Mouse (Mus musculus) midbrain, embryonic 11.5 days (tissue): ENCODE measurements around the gene Pygm. TPM values are rescaled to one million over a fixed set of nuclear protein-coding genes. Genes with fewer than 3 reads are reported as not detected.

Experiments
- ATAC-seq: fragments of 200-750 bp; cut with Nextera tagmentation; 2 replicates; pipeline ENCODE4 v1.8.0; 2017; ENCODE audit warnings: moderate TSS enrichment, moderate library complexity; ENCODE audit not compliant: low FRiP score
- DNase-seq: peaks from one replicate; pipeline ENCODE4 v3.0.0; 2015; ENCODE audit warnings: low spot score; ENCODE audit errors: missing footprints
- H3K27ac ChIP-seq: fragments of 300-500 bp; sonication (generic); 2 replicates; pipeline ENCODE4 v1.5.1; 2014; ENCODE audit warnings: low read depth, low read length
- H3K27me3 ChIP-seq: fragments of 300-500 bp; sonication (generic); 2 replicates; pipeline ENCODE4 v1.6.1; 2014; ENCODE audit warnings: mild to moderate bottlenecking, low read length, moderate library complexity, mixed read lengths; ENCODE audit not compliant: control insufficient read depth, insufficient read depth
- H3K36me3 ChIP-seq: fragments of 300-500 bp; sonication (generic); 2 replicates; pipeline ENCODE4 v1.6.1; 2014; ENCODE audit warnings: mild to moderate bottlenecking, low read length, moderate library complexity, mixed read lengths; ENCODE audit not compliant: control insufficient read depth, insufficient read depth
- H3K4me1 ChIP-seq: fragments of 300-500 bp; sonication (generic); 2 replicates; pipeline ENCODE4 v1.6.1; 2014; ENCODE audit warnings: low read length; ENCODE audit not compliant: control insufficient read depth, insufficient read depth
- H3K4me2 ChIP-seq: fragments of 300-500 bp; sonication (generic); 2 replicates; pipeline ENCODE4 v1.6.1; 2014; ENCODE audit warnings: mild to moderate bottlenecking, moderate library complexity
- H3K4me3 ChIP-seq: fragments of 300-500 bp; sonication (generic); 2 replicates; pipeline ENCODE4 v1.5.1; 2014; ENCODE audit warnings: low read depth, low read length
- H3K9ac ChIP-seq: fragments of 300-500 bp; sonication (generic); 2 replicates; pipeline ENCODE4 v1.6.1; 2014; ENCODE audit warnings: low read length
- H3K9me3 ChIP-seq: fragments of 300-500 bp; sonication (generic); 2 replicates; pipeline ENCODE4 v1.6.1; 2016; ENCODE audit warnings: low read length; ENCODE audit not compliant: control insufficient read depth
- WGBS: fragments of 180-500 bp; shearing (Covaris S2); extraction: QIAGEN DNeasy Blood & Tissue Kit; methylation state at CpG from one replicate; pipeline ENCODE4 v1.1.7; 2014; 5-methylcytosine and 5-hydroxymethylcytosine counted together
- polyA plus RNA-seq: library from polyadenylated mRNA; unstranded; fragments of >200 nt; fragmentation: Nextera tagmentation; extraction: Ambion mirVana; gene quantifications from 2 replicates; pipeline ENCODE4 v1.2.1, GENCODE M21; 2014

The Pygm gene
- polyA plus RNA-seq, 1 experiment from 2014 or later: 0.81 TPM

DNA sequence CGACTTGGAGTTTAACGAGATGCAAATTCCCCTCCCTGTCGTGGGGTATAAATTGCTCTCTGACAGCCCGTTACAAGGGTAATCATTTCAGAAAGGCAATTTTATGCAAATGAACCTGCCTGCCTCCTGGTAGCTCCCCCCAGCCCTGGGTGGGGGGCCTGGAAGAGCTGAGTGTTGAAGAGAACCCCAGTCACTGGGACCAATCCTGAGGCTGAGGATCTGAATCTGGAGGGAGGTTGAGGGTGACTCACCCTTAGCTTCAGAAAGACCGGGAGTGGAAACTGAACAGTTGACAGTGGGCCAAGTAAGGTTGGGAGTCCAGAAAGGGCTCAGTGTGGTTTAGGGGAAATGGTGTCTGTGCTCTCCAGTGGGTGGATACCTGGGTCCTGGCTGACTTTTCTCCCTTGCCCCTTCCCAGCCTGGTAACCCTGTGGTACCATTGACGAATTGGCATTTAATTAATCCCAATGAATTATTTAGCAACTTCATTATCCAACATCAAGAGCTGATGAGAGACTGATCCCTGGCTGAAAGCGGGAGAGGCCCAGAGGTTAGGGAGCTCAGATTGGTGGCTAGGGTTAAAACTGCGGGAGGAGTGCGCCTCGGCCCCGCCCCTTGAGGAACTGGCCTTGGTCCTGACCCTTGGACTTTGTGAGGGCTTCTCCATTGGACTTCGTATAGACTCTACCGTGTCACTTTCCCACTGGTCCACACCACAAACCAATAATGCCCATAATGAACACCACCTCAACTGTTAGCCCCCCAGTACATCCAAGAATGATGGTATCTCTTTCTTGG, 42.7 kb downstream of the Pygm start:
- DNase-seq: peak; percentile 95
- peaks cover 49% of the 10 kb centered on the region for H3K27me3 ChIP-seq
- WGBS: 21% methylated on average over 13 of the region's 13 CpGs

DNA sequence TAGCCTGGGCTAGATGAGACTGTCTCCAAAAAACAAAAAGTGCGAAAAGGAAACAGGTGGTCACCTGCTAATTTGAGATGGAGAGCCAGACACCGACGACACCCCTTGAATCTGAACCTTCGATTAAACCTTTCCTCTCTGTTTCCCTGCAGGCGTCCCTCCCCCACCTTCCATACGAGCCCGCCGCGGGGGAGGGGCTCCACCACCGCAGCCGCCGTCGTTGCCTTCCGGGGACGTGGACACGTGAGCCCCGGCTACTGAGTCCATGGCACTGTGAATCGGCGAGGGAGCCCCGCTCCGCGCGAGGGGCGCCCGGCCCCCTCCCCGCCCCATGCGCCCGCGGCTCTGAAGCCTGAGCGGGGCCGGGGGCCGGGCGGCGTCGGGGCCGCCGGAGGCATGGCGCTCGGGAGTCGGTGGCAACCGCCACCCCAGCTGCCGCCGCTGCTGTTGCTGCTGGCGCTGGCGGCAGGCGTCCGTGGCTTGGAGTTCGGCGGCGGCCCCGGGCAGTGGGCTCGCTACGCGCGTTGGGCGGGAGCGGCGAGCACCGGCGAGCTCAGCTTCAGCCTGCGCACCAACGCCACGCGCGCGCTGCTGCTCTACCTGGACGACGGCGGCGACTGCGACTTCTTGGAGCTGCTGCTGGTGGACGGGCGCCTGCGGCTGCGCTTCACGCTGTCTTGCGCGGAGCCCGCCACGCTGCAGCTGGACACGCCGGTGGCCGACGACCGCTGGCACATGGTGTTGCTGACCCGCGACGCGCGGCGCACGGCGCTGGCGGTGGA, 43.6 kb downstream of the Pygm start:
- 2% methylated on average over 88 of the region's 94 CpGs for WGBS
- peaks cover 49% of the 10 kb centered on the region for H3K27me3 ChIP-seq
- DNase-seq (peak; percentile 90), ATAC-seq (peak; percentile 17; the same call in 1 of the 2 replicates)
- H3K4me1 ChIP-seq: peaks cover 22% of the 10 kb centered on the region
- peak overlapping the region; percentile 56 for H3K4me2 ChIP-seq
- peak overlapping the region; percentile 31 for H3K4me3 ChIP-seq
- H3K9me3 ChIP-seq: no peaks in the 10 kb centered on the region
- H3K9ac ChIP-seq: peak overlapping the region; percentile 30; the same call in 1 of the 2 replicates
- no peak overlapping the region for H3K27ac ChIP-seq
- H3K36me3 ChIP-seq: no peaks in the 10 kb centered on the region

More for the DNA sequence above, 42.7 kb downstream of the Pygm start:
- no peak overlapping the region for H3K4me2 ChIP-seq
- peaks cover 22% of the 10 kb centered on the region for H3K4me1 ChIP-seq
- ATAC-seq: no peak
- H3K9me3 ChIP-seq: no peaks in the 10 kb centered on the region
- H3K9ac ChIP-seq: no peak overlapping the region
- no peak overlapping the region for H3K4me3 ChIP-seq
- no peak overlapping the region for H3K27ac ChIP-seq
- no peaks in the 10 kb centered on the region for H3K36me3 ChIP-seq

DNA sequence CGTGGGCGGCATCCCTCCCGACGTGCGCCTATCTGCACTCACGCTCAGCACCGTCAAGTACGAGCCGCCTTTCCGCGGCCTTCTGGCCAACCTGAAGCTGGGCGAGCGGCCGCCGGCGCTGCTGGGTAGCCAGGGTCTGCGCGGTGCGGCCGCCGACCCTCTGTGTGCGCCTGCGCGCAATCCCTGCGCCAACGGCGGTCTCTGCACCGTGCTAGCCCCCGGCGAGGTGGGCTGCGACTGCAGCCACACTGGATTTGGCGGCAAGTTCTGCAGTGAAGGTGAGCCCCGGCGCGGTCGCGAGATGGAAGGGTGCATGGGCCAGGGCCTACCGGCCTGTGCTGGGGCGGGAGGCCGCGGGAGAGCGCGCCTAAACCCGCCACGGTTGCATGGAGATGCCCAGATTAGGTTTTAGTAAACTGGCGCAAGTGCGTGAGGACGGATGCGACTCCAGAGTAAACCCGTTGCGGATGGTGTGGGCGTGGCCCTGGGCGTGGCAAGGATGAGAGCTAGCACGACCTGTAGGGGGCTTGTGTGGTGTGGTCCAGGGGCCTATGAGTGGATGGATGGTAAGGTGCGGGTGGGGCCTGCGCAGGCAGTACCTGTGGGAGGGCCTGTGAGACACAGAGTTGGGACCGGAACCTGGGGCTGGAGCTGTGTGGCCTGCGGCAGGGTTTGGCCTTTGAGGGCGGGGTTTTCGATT, 44.5 kb downstream of the Pygm start:
- ATAC-seq (peak; percentile 71), DNase-seq (peak; percentile 94)
- H3K9ac ChIP-seq: peak overlapping the region; percentile 30; the same call in 1 of the 2 replicates
- H3K27ac ChIP-seq: no peak overlapping the region
- H3K4me1 ChIP-seq: peaks cover 22% of the 10 kb centered on the region
- under 1% methylated on average over 60 of the region's 60 CpGs for WGBS
- H3K36me3 ChIP-seq: no peaks in the 10 kb centered on the region
- H3K9me3 ChIP-seq: no peaks in the 10 kb centered on the region
- H3K27me3 ChIP-seq: peaks cover 49% of the 10 kb centered on the region
- peak overlapping the region; percentile 31 for H3K4me3 ChIP-seq
- H3K4me2 ChIP-seq: peak overlapping the region; percentile 56

DNA sequence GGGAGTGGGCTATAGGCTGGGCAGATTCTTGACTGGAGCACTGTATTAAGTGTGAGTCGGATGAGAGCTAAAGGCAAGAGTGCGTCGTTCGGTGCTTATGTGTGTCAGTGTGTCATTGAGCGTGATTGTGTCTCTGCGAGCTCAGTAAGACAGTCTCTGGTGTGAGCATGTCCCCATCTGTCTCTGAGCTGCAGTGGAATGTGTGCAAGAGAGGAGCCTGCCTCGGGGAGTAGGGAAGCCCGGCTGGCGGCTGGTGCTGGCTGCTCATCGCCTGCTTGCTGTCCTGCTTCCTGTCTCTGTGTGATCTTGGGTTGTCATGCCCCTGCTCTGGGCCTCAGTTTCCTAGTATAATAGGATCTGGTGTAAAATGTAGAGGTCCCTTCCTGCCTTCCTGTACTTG, 58.8 kb downstream of the Pygm start:
- WGBS: 76% methylated on average over 10 of the region's 10 CpGs
- ATAC-seq (no peak), DNase-seq (no peak)
- H3K9ac ChIP-seq: no peak overlapping the region
- H3K4me1 ChIP-seq: peaks cover 29% of the 10 kb centered on the region
- H3K27ac ChIP-seq: no peak overlapping the region
- no peaks in the 10 kb centered on the region for H3K9me3 ChIP-seq
- H3K36me3 ChIP-seq: no peaks in the 10 kb centered on the region
- no peak overlapping the region for H3K4me3 ChIP-seq
- no peak overlapping the region for H3K4me2 ChIP-seq
- H3K27me3 ChIP-seq: no peaks in the 10 kb centered on the region

DNA sequence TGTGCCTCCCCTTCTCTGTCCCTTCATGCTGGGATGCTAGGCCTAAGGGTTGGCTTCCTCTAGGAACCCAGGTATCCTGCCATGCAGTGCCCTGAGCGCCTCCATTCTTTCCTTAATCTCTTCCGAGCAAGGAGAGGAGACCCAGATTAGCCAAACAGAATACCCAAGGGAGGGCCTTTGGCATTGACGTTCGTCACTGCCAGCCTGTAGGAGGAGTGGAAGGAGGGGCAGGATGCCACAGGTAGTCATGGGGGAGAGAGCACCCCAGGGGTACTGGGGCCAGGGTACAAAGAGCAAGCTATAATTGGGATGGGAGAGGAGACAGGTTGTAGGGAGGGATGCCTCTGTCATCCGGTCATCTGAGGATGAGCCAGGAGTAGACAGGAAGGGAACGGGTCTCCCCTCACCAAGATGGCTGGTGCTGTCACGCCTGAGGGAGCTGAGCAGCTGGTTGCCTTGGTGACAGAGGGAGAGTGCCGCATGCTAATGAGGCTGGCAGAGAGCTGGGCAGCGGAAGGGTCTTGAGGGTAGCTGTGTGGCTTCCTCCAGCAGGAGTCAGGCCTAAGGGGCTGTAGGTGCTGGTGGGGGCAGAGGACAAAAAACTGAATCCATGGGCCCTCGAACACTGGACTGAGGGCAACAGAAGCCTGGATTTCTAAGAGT, 61.7 kb downstream of the Pygm start:
- Histone ChIP-seq H3K27me3 (no peaks in the 10 kb centered on the region), H3K4me1 (peaks cover 32% of the 10 kb centered on the region), H3K4me2 (peak overlapping the region; percentile 36), H3K4me3 (no peak overlapping the region), H3K27ac (peak overlapping the region; percentile 42), H3K36me3 (no peaks in the 10 kb centered on the region), H3K9me3 (no peaks in the 10 kb centered on the region), H3K9ac (peak overlapping the region; percentile 44)
- ATAC-seq (peak; percentile 90), DNase-seq (peak; percentile 94)
- 14% methylated on average over 10 of the region's 10 CpGs for WGBS

DNA sequence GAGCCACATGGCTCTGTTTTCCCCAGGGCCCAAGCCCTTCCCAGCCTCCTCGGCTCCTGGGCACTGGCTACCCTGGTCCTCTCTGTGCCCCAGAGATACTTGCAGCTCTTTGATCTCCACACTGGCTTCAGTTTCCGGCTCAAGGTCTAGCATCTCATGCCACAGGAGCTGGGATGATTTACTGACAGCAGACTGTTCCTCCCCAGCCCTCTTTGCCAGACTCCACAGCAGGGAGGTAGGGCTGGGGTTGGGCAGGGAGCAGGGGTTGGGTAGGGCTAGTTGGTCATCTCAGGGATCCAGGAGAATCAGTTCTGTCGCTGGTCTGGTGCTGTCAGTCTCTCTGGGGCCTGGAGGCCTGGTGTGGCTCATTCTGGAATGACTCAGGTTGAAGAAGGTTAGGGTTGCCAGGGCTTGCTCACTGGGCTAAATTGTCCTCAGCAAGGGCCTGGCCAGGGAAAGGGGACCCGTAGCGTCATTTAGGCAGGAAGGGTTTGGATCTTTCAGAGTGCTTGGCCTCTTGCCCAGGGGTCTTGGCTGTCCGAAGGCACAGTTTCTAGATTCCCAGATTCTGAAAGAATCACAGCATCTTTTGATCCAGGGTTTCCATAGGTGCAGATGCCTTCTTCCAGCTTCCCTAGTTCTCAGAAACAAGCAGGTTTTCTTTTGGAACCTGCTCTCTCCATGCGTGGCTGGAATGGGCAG, 62.7 kb downstream of the Pygm start:
- Histone ChIP-seq H3K4me2 (peak overlapping the region; percentile 36; the same call in 1 of the 2 replicates), H3K9me3 (no peaks in the 10 kb centered on the region), H3K9ac (0 out of 2 replicates have a peak overlapping the region, but pooled peaks have one; percentile 28), H3K27me3 (no peaks in the 10 kb centered on the region), H3K36me3 (no peaks in the 10 kb centered on the region), H3K4me3 (no peak overlapping the region), H3K4me1 (peaks cover 32% of the 10 kb centered on the region), H3K27ac (peak overlapping the region; percentile 42; the same call in 1 of the 2 replicates)
- ATAC-seq (no peak; the same call in 1 of the 2 replicates), DNase-seq (no peak)
- WGBS: 64% methylated on average over 7 of the region's 7 CpGs
